Mouse (Mus musculus) forebrain, postnatal 0 days (tissue): Measurements from ENCODE around the gene Ano8. TPM values are rescaled to one million over a fixed set of nuclear protein-coding genes. Genes with fewer than 3 reads are reported as not detected.

Experiments
- ATAC-seq: fragments of 200-750 bp; cut with Nextera tagmentation; 2 replicates; pipeline ENCODE4 v1.8.0; 2017; ENCODE audit warnings: mild to moderate bottlenecking, moderate library complexity
- DNase-seq: peaks from one replicate; pipeline ENCODE4 v3.0.0-alpha.2; 2015
- H3K27ac ChIP-seq: fragments of 300-500 bp; sonication (generic); 2 replicates; pipeline ENCODE4 v1.5.1; 2014; ENCODE audit warnings: low read depth, mild to moderate bottlenecking, antibody characterized with exemption, low read length, moderate library complexity, mixed read lengths
- H3K27me3 ChIP-seq: fragments of 300-500 bp; sonication (generic); 2 replicates; pipeline ENCODE4 v1.6.1; 2014; ENCODE audit warnings: mild to moderate bottlenecking, low read length, mixed read lengths; ENCODE audit not compliant: insufficient read depth
- H3K36me3 ChIP-seq: fragments of 300-500 bp; sonication (generic); 2 replicates; pipeline ENCODE4 v1.6.1; 2014; ENCODE audit warnings: mild to moderate bottlenecking, moderate library complexity; ENCODE audit not compliant: insufficient read depth
- H3K4me1 ChIP-seq: fragments of 300-500 bp; sonication (generic); 2 replicates; pipeline ENCODE4 v1.6.1; 2014; ENCODE audit warnings: antibody characterized with exemption; ENCODE audit not compliant: insufficient read depth
- H3K4me2 ChIP-seq: fragments of 300-500 bp; sonication (generic); 2 replicates; pipeline ENCODE4 v1.6.1; 2014; ENCODE audit warnings: low read depth, mild to moderate bottlenecking, moderate library complexity
- H3K4me3 ChIP-seq: fragments of 300-500 bp; sonication (generic); 2 replicates; pipeline ENCODE4 v1.5.1; 2014; ENCODE audit warnings: low read depth, low read length, mixed read lengths
- H3K9ac ChIP-seq: fragments of 300-500 bp; sonication (generic); 2 replicates; pipeline ENCODE4 v1.6.1; 2014; ENCODE audit warnings: mild to moderate bottlenecking
- H3K9me3 ChIP-seq: fragments of 300-500 bp; sonication (generic); 2 replicates; pipeline ENCODE4 v1.6.1; 2016; ENCODE audit warnings: low read length
- CTCF ChIP-seq: sonication (generic); IDR thresholded peaks from 2 replicates; pipeline ENCODE4 v1.5.1; 2016; ENCODE audit warnings: antibody characterized with exemption, control low read depth, low read depth
- WGBS: fragments of 180-500 bp; shearing (Covaris S2); extraction: QIAGEN DNeasy Blood & Tissue Kit; methylation state at CpG from one replicate; pipeline ENCODE4 v1.1.7; 2014; 5-methylcytosine and 5-hydroxymethylcytosine counted together
- polyA plus RNA-seq: library from polyadenylated mRNA; unstranded; fragments of >200 nt; fragmentation: Nextera tagmentation; extraction: Ambion mirVana; gene quantifications from 2 replicates; pipeline ENCODE4 v1.2.1, GENCODE M21; 2015
- total RNA-seq: library from RNA; depleted of rRNA; stranded (reverse); fragments of >200 nt; gene quantifications from 2 replicates; pipeline ENCODE4 v1.2.3, GENCODE M21; 2014

Gene Ano8
- total and polyA plus RNA-seq, 2 experiments from 2014 or later = 7.7 to 82.2 TPM

DNA sequence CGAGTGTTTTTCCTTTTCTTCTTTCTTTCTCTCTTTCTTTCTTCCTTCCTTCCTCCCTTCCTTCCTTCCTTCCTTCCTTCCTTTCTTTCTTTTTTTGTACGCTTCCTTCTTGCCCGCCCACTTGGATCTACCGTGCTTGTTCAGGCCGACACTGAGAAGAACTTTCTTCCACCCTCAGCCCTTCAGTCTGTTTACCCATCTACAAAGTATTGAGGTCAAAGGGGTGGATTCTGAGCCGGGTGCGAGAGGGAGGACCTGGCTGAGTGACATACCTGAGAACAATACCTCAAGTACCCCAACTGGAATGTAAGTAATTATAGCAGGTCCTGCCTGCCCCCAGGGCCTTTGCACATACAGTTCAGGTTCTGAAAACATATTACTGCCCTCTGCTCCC, 370 bp upstream of the Ano8 start:
- DNase-seq = no peak
- Histone ChIP-seq H3K9ac (peak overlapping the region; percentile 98; the same call in 1 of the 2 replicates), H3K27me3 (no peaks in the 10 kb centered on the region), H3K4me3 (peak overlapping the region; percentile 79), H3K4me2 (peak overlapping the region; percentile 60), H3K36me3 (peaks cover 21% of the 10 kb centered on the region), H3K27ac (no peak overlapping the region; the same call in 1 of the 2 replicates), H3K9me3 (no peaks in the 10 kb centered on the region), H3K4me1 (peaks cover 5% of the 10 kb centered on the region; the same call in 1 of the 2 replicates)
- no peak for ATAC-seq
- TF ChIP-seq CTCF = no peak
- 9% methylated on average over 7 of the region's 7 CpGs for WGBS

DNA sequence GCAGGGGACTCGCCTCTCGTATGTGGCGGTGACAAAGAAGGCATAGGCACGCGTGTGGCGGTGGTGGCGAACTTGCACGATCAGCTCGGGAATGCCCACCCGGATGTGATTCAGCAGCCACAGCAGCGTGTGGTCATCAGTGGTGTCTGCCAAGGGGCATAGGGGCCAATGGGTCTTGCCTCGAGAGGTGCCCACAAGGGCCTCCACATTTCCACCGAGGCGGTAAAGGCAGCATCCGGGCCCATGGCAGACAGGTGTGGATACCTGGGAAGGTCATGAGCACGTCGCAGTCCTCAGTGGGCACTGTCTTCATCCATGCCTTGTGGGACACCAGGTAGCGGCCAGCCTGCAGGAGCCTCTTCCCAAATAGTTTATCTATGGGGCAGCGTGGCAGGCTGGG, 1.0 kb downstream of the Ano8 start:
- peaks cover 5% of the 10 kb centered on the region; the same call in 1 of the 2 replicates for H3K4me1 ChIP-seq
- H3K9ac ChIP-seq = peak overlapping the region; percentile 98
- no peaks in the 10 kb centered on the region for H3K9me3 ChIP-seq
- no peak overlapping the region for H3K27ac ChIP-seq
- DNase-seq (no peak), ATAC-seq (no peak)
- no peak for TF ChIP-seq CTCF
- H3K4me2 ChIP-seq = peak overlapping the region; percentile 60
- peaks cover 35% of the 10 kb centered on the region for H3K36me3 ChIP-seq
- peak overlapping the region; percentile 79 for H3K4me3 ChIP-seq
- no peaks in the 10 kb centered on the region for H3K27me3 ChIP-seq
- 93% methylated on average over 19 of the region's 19 CpGs for WGBS

DNA sequence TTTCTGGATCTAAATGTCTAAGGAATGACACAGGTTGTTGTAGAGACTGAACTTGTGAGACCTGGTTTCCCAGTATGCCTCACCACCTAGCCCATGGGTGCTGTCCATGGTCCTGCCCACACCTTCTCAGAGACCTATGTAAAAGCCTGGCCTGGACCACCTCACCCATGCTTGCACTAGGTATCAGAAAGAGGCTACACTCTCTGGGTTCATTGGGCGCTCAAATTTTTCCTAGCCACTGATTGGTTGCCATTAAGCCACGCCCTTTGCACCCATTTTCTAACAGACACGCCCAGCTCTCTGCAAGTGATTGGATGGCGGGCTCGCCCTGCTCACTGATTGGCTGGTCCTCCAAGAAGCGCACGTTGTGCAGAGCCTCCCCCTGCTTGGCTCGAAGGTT, 1.8 kb downstream of the Ano8 start:
- Histone ChIP-seq H3K4me1 (peaks cover 5% of the 10 kb centered on the region; the same call in 1 of the 2 replicates), H3K9ac (no peak overlapping the region), H3K27me3 (no peaks in the 10 kb centered on the region), H3K4me3 (no peak overlapping the region), H3K9me3 (no peaks in the 10 kb centered on the region), H3K4me2 (no peak overlapping the region), H3K27ac (no peak overlapping the region), H3K36me3 (peaks cover 43% of the 10 kb centered on the region)
- no peak for TF ChIP-seq CTCF
- DNase-seq (no peak), ATAC-seq (0 out of 2 replicates have a peak, but pooled peaks have one; percentile 1)
- 53% methylated on average over 8 of the region's 8 CpGs for WGBS

DNA sequence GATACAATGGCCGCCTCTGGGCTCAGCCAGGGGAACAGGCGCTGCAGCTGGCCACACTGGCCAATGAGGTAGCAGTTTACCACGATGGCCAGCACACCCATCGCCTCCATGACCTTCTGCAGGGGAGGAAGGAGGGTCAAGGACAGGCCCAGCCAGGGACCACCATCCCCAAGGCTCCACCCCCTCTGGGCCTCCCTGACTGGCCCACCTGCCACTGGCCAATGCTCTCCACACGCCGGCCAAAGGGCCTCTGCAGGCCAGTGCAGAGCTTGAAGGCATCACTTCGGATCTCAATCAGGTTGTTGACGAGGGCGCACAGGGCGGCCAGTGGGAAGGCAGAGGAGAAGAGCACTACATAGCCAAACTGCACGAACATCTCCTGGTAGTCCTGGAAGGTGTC, 6.8 kb downstream of the Ano8 start:
- Histone ChIP-seq H3K36me3 (peaks cover 57% of the 10 kb centered on the region), H3K9ac (no peak overlapping the region)
- no peak for ATAC-seq

DNA sequence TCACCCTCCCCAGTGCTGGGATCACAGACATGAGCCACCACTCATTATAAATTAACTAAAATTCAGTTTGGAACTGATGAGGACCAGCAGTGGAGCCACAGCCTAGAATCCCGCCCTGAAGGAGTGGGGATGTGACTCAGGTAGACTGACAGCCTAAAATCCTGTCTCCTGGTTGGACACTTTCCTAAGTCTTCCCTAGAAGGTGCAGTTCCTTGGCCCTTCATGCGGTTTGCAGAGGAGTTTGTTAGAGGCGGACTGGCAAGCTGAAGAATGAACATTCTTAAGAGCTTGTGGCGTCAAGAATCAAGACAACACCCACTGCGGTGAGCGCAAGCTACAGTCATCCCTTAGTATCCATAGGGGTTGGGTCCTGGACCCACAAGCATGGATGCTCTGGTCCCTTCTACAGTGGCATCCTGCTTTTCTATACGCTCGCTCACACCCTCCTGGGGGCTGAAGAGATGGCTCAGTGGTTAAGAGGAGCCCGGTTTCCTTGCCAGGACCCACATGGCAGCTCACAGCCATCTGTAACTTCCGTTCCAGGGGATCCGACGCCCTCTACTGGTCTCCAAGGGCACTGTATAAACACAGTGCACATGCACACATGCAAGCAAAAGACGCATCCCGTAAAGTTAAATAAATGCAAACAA, 8.4 kb downstream of the Ano8 start:
- Histone ChIP-seq H3K36me3 (peaks cover 66% of the 10 kb centered on the region), H3K9ac (peak overlapping the region; percentile 68; the same call in 1 of the 2 replicates), H3K27ac (peak overlapping the region; percentile 91), H3K4me1 (peaks cover 5% of the 10 kb centered on the region), H3K4me2 (peak overlapping the region; percentile 88), H3K27me3 (no peaks in the 10 kb centered on the region), H3K9me3 (no peaks in the 10 kb centered on the region), H3K4me3 (peak overlapping the region; percentile 55)
- peak; percentile 68 for TF ChIP-seq CTCF
- peak; percentile 70 for DNase-seq
- WGBS = 36% methylated on average over 14 of the region's 14 CpGs
- peak; percentile 55 for ATAC-seq

More for the DNA sequence above, 6.8 kb downstream of the Ano8 start:
- no peak for DNase-seq
- H3K27ac ChIP-seq = no peak overlapping the region
- WGBS = 94% methylated on average over 11 of the region's 11 CpGs
- no peak overlapping the region for H3K4me2 ChIP-seq
- no peak overlapping the region for H3K4me3 ChIP-seq
- no peak for TF ChIP-seq CTCF
- peaks cover 5% of the 10 kb centered on the region for H3K4me1 ChIP-seq
- no peaks in the 10 kb centered on the region for H3K9me3 ChIP-seq
- no peaks in the 10 kb centered on the region for H3K27me3 ChIP-seq

DNA sequence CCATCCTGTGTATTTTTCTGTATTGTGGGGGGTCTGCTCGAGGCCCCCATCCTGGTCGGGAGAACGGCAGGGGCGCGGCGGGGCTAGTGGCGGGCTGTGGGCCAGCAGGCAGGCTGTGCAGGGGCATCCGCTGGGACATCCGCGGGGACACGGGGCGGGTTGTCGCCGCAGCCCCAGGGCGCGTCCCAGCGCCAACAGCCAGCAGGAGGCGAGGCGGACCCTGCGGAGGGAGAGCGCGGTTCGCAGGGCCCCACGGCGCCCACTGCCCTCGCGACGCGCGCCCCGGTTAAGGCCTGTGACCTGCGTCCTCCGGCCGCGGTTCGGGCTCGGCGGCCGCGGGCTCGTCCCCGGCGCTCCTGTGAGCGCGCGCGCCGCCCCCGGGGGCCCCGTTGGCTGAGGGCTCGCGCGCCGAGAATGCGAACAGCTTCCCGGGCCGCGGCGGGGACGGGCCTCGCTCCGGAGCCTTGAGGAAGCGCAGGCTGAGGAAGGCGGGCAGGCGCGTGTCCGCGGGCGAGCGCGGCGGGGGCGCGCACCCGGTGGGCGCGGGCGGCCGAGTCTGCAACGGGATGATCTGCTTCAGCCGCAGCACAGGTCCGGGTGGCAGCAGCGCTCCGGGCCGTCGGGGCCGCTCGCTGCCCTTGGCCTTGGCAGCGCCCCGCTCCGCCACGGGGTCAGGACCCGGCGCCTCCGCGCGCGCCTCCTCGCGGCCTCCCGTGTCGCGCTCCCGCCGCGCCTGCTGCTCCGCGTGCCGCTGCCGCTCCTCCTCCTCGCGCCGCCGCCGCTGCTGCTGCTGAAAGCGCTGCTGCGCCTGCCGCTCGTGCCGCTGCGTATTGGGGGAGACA, 9.4 kb downstream of the Ano8 start:
- Histone ChIP-seq H3K9ac (peak overlapping the region; percentile 68), H3K27me3 (no peaks in the 10 kb centered on the region), H3K27ac (peak overlapping the region; percentile 91), H3K4me3 (peak overlapping the region; percentile 55), H3K36me3 (peaks cover 66% of the 10 kb centered on the region), H3K9me3 (no peaks in the 10 kb centered on the region), H3K4me2 (peak overlapping the region; percentile 88), H3K4me1 (peaks cover 5% of the 10 kb centered on the region)
- peak; percentile 82 for ATAC-seq
- WGBS = under 1% methylated on average over 91 of the region's 121 CpGs
- DNase-seq = peak; percentile 88
- TF ChIP-seq CTCF = peak; percentile 28; the same call in 1 of the 2 replicates

DNA sequence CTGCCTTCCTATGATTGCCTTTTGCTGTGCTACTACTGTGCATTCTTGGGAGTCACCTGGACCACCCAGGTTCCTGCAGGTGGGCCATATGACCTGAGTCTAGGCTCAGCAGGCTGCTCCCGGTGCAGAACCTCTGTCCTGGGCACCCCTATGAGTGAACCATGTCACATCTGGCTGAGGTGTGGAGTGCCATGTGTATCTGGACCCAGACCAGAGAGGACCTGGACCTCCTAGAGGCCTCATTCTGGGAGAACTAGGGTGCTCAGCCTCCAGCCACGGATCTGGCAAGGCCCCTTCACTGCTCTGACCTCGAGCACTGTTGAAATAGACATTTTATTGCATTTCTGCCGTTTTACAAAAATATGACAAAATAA, 10.1 kb downstream of the Ano8 start:
- H3K27ac ChIP-seq = peak overlapping the region; percentile 91
- 31% methylated on average over 4 of the region's 4 CpGs for WGBS
- H3K36me3 ChIP-seq = peaks cover 64% of the 10 kb centered on the region
- H3K9me3 ChIP-seq = no peaks in the 10 kb centered on the region
- H3K4me3 ChIP-seq = peak overlapping the region; percentile 55
- H3K27me3 ChIP-seq = no peaks in the 10 kb centered on the region
- no peak for TF ChIP-seq CTCF
- peaks cover 5% of the 10 kb centered on the region for H3K4me1 ChIP-seq
- peak overlapping the region; percentile 68 for H3K9ac ChIP-seq
- ATAC-seq (no peak), DNase-seq (peak; percentile 36)
- peak overlapping the region; percentile 88 for H3K4me2 ChIP-seq
